Mouse (Mus musculus) hindbrain, embryonic 15.5 days (tissue): ENCODE results near the gene Ptpn7. TPM values are rescaled to one million over a fixed set of nuclear protein-coding genes. Genes with fewer than 3 reads are reported as not detected.

Experiments
- ATAC-seq: fragments of 200-750 bp; cut with Nextera tagmentation; 2 replicates; pipeline ENCODE4 v1.8.0; 2017; ENCODE audit warnings: low read depth, moderate number of reproducible peaks, moderate TSS enrichment; ENCODE audit not compliant: low FRiP score
- H3K27ac ChIP-seq: fragments of 300-500 bp; sonication (generic); replicated peaks from 2 replicates; pipeline ENCODE4 v1.5.1; 2015; ENCODE audit warnings: mild to moderate bottlenecking, inconsistent platforms
- H3K27me3 ChIP-seq: fragments of 300-500 bp; sonication (generic); 2 replicates; pipeline ENCODE4 v1.6.1; 2015; ENCODE audit warnings: control low read depth, inconsistent platforms
- H3K36me3 ChIP-seq: fragments of 300-500 bp; sonication (generic); 2 replicates; pipeline ENCODE4 v1.6.1; 2015; ENCODE audit warnings: control low read depth, inconsistent platforms
- H3K4me1 ChIP-seq: fragments of 300-500 bp; sonication (generic); replicated peaks from 2 replicates; pipeline ENCODE4 v1.6.1; 2015; ENCODE audit warnings: control low read depth, inconsistent platforms
- H3K4me2 ChIP-seq: fragments of 300-500 bp; sonication (generic); 2 replicates; pipeline ENCODE4 v1.6.1; 2015; ENCODE audit warnings: moderate library complexity, mild to moderate bottlenecking, inconsistent platforms
- H3K4me3 ChIP-seq: fragments of 300-500 bp; sonication (generic); 2 replicates; pipeline ENCODE4 v1.5.1; 2015; ENCODE audit warnings: mild to moderate bottlenecking, inconsistent platforms
- H3K9ac ChIP-seq: fragments of 300-500 bp; sonication (generic); 2 replicates; pipeline ENCODE4 v1.6.1; 2015; ENCODE audit warnings: inconsistent platforms
- H3K9me3 ChIP-seq: fragments of 300-500 bp; sonication (generic); 2 replicates; pipeline ENCODE4 v1.6.1; 2016; ENCODE audit warnings: control low read depth, inconsistent platforms
- WGBS: fragments of 180-500 bp; shearing (Covaris S2); methylation state at CpG from one replicate; pipeline ENCODE4 v1.1.7; 2015; 5-methylcytosine and 5-hydroxymethylcytosine counted together
- polyA plus RNA-seq: library from polyadenylated mRNA; unstranded; fragments of >200 nt; fragmentation: Nextera tagmentation; extraction: Ambion mirVana; gene quantifications from 2 replicates; pipeline ENCODE4 v1.2.1, GENCODE M21; 2015

Gene Ptpn7
- polyA plus RNA-seq, 1 experiment from 2014 or later = 0.29 TPM

GRCm38 (mm10) chr1:135130376-135131018, 2.0 kb upstream of the Ptpn7 start:
- no peak for ATAC-seq
- WGBS = 93% methylated on average over 2 of the region's 2 CpGs
- Histone ChIP-seq H3K4me2 (no peak overlapping the region), H3K36me3 (no peaks in the 10 kb centered on the region), H3K27ac (no peak overlapping the region), H3K27me3 (no peaks in the 10 kb centered on the region), H3K4me3 (no peak overlapping the region), H3K4me1 (peaks cover 10% of the 10 kb centered on the region; the same call in 1 of the 2 replicates), H3K9ac (no peak overlapping the region), H3K9me3 (no peaks in the 10 kb centered on the region)

GRCm38 (mm10) chr1:135131034-135131433, 1.5 kb upstream of the Ptpn7 start:
- Histone ChIP-seq H3K27me3 (no peaks in the 10 kb centered on the region), H3K27ac (no peak overlapping the region), H3K4me1 (peaks cover 5% of the 10 kb centered on the region; the same call in 1 of the 2 replicates), H3K4me2 (no peak overlapping the region), H3K4me3 (no peak overlapping the region), H3K9ac (no peak overlapping the region), H3K9me3 (no peaks in the 10 kb centered on the region), H3K36me3 (no peaks in the 10 kb centered on the region)
- no peak for ATAC-seq
- 47% methylated on average over 6 of the region's 6 CpGs for WGBS

- Histone ChIP-seq H3K4me1 (no peaks in the 10 kb centered on the region), H3K9me3 (no peaks in the 10 kb centered on the region), H3K27ac (no peak overlapping the region), H3K36me3 (no peaks in the 10 kb centered on the region), H3K27me3 (no peaks in the 10 kb centered on the region), H3K9ac (no peak overlapping the region), H3K4me2 (no peak overlapping the region), H3K4me3 (no peak overlapping the region)
- ATAC-seq = no peak
- 58% methylated on average over 8 of the region's 8 CpGs for WGBS
These were observed 940 bp upstream of the Ptpn7 start for GRCm38 (mm10) chr1:135131560-135131959.

GRCm38 (mm10) chr1:135132893-135133369, 431 bp downstream of the Ptpn7 start:
- no peaks in the 10 kb centered on the region for H3K9me3 ChIP-seq
- no peak overlapping the region for H3K4me3 ChIP-seq
- H3K4me1 ChIP-seq = no peaks in the 10 kb centered on the region
- 88% methylated on average over 9 of the region's 9 CpGs for WGBS
- no peak overlapping the region for H3K9ac ChIP-seq
- no peaks in the 10 kb centered on the region for H3K27me3 ChIP-seq
- H3K27ac ChIP-seq = no peak overlapping the region
- ATAC-seq = no peak
- no peaks in the 10 kb centered on the region for H3K36me3 ChIP-seq
- H3K4me2 ChIP-seq = no peak overlapping the region

- no peak overlapping the region for H3K4me2 ChIP-seq
- ATAC-seq = no peak
These were observed 1.4 kb downstream of the Ptpn7 start for GRCm38 (mm10) chr1:135133678-135134435.

GRCm38 (mm10) chr1:135135111-135135787, 2.7 kb downstream of the Ptpn7 start:
- H3K9me3 ChIP-seq = no peaks in the 10 kb centered on the region
- no peak overlapping the region for H3K9ac ChIP-seq
- H3K27me3 ChIP-seq = no peaks in the 10 kb centered on the region
- no peak overlapping the region for H3K27ac ChIP-seq
- H3K4me3 ChIP-seq = no peak overlapping the region
- no peaks in the 10 kb centered on the region for H3K36me3 ChIP-seq
- 93% methylated on average over 8 of the region's 8 CpGs for WGBS
- H3K4me2 ChIP-seq = no peak overlapping the region
- no peaks in the 10 kb centered on the region for H3K4me1 ChIP-seq
- no peak for ATAC-seq

More at GRCm38 (mm10) chr1:135133678-135134435, 1.4 kb downstream of the Ptpn7 start:
- no peaks in the 10 kb centered on the region for H3K36me3 ChIP-seq
- H3K27me3 ChIP-seq = no peaks in the 10 kb centered on the region
- H3K4me1 ChIP-seq = no peaks in the 10 kb centered on the region
- H3K4me3 ChIP-seq = no peak overlapping the region
- no peaks in the 10 kb centered on the region for H3K9me3 ChIP-seq
- 87% methylated on average over 10 of the region's 10 CpGs for WGBS
- no peak overlapping the region for H3K9ac ChIP-seq
- no peak overlapping the region for H3K27ac ChIP-seq

- H3K36me3 ChIP-seq = no peaks in the 10 kb centered on the region
- H3K27me3 ChIP-seq = no peaks in the 10 kb centered on the region
- H3K9ac ChIP-seq = no peak overlapping the region
- no peaks in the 10 kb centered on the region for H3K9me3 ChIP-seq
- no peaks in the 10 kb centered on the region for H3K4me1 ChIP-seq
- H3K27ac ChIP-seq = no peak overlapping the region
- H3K4me3 ChIP-seq = no peak overlapping the region
- 0% methylated on average over 1 of the region's 1 CpGs for WGBS
- peak; percentile 66; the same call in 1 of the 2 replicates for ATAC-seq
- H3K4me2 ChIP-seq = no peak overlapping the region
These were observed 4.0 kb downstream of the Ptpn7 start for GRCm38 (mm10) chr1:135136500-135136899.

GRCm38 (mm10) chr1:135139906-135140305, 7.4 kb downstream of the Ptpn7 start:
- ATAC-seq = no peak
- WGBS = 75% methylated on average over 2 of the region's 2 CpGs
- no peak overlapping the region for H3K9ac ChIP-seq

GRCm38 (mm10) chr1:135142452-135142851, 10.0 kb downstream of the Ptpn7 start:
- H3K4me3 ChIP-seq = no peak overlapping the region
- H3K4me1 ChIP-seq = peaks cover 10% of the 10 kb centered on the region
- no peak overlapping the region for H3K27ac ChIP-seq
- no peaks in the 10 kb centered on the region for H3K36me3 ChIP-seq
- no peak overlapping the region for H3K4me2 ChIP-seq
- WGBS = 83% methylated on average over 2 of the region's 2 CpGs
- no peaks in the 10 kb centered on the region for H3K9me3 ChIP-seq
- H3K9ac ChIP-seq = no peak overlapping the region
- no peak for ATAC-seq
- H3K27me3 ChIP-seq = no peaks in the 10 kb centered on the region

More at GRCm38 (mm10) chr1:135139906-135140305, 7.4 kb downstream of the Ptpn7 start:
- H3K4me1 ChIP-seq = no peaks in the 10 kb centered on the region
- H3K27ac ChIP-seq = no peak overlapping the region
- no peak overlapping the region for H3K4me3 ChIP-seq
- no peaks in the 10 kb centered on the region for H3K27me3 ChIP-seq
- H3K36me3 ChIP-seq = no peaks in the 10 kb centered on the region
- H3K9me3 ChIP-seq = no peaks in the 10 kb centered on the region
- no peak overlapping the region for H3K4me2 ChIP-seq

- H3K4me1 ChIP-seq = peaks cover 21% of the 10 kb centered on the region
- ATAC-seq = no peak
- H3K9me3 ChIP-seq = no peaks in the 10 kb centered on the region
- no peak overlapping the region for H3K4me3 ChIP-seq
- H3K27me3 ChIP-seq = no peaks in the 10 kb centered on the region
- WGBS = 93% methylated on average over 2 of the region's 2 CpGs
- no peaks in the 10 kb centered on the region for H3K36me3 ChIP-seq
- H3K9ac ChIP-seq = no peak overlapping the region
- H3K27ac ChIP-seq = no peak overlapping the region
- no peak overlapping the region for H3K4me2 ChIP-seq
These were observed 11.4 kb downstream of the Ptpn7 start for GRCm38 (mm10) chr1:135143940-135144339.

GRCm38 (mm10) chr1:135146077-135146945, 13.8 kb downstream of the Ptpn7 start, which contains the start of gene Arl8a:
Arl8a (plus strand) TSS chr1:135146824.
- no peaks in the 10 kb centered on the region for H3K27me3 ChIP-seq
- under 1% methylated on average over 76 of the region's 78 CpGs for WGBS
- peak within 1 kb of the TSS; percentile 81 for H3K4me2 ChIP-seq
- H3K9me3 ChIP-seq = no peaks in the 10 kb centered on the region
- peak; percentile 85 for ATAC-seq
- H3K36me3 ChIP-seq = no peaks in the 10 kb centered on the region; the same call in 1 of the 2 replicates
- H3K4me3 ChIP-seq = peak within 1 kb of the TSS; percentile 95
- H3K27ac ChIP-seq = peak within 1 kb of the TSS; percentile 99
- H3K4me1 ChIP-seq = peaks cover 44% of the 10 kb centered on the region
- H3K9ac ChIP-seq = peak within 1 kb of the TSS; percentile 99
